Mouse (Mus musculus): ENCODE data around the gene Urah. TPM values are rescaled to one million over a fixed set of nuclear protein-coding genes. Genes with fewer than 3 reads are reported as not detected.

Gene Urah
- total RNA-seq, 2 experiments from 2014 or later: 1.6 to 1.7 TPM

DNA sequence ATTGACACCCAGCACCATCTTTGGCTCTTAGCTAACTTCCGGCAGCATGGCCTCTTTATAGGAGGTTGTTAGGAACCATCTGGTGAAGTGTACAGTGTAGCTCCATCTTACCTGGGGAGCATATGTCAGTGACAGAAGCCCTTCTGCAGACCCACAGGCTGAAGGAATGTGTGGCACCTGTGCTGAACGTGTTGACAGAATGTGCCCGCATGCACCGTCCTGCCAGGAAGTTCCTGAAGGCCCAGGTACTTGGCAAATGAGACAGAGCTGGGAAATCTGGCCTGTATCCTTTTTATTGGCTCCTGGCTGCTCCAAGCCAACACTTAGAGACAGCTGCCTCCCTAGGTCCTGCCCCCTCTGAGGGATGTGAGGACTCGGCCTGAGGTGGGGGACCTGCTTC lies 25.9 kb downstream of the Urah start:
- no peak for DNase-seq (ENCODE audit: extremely low spot score in 1 of 2, low spot score in 1 of 2)

DNA sequence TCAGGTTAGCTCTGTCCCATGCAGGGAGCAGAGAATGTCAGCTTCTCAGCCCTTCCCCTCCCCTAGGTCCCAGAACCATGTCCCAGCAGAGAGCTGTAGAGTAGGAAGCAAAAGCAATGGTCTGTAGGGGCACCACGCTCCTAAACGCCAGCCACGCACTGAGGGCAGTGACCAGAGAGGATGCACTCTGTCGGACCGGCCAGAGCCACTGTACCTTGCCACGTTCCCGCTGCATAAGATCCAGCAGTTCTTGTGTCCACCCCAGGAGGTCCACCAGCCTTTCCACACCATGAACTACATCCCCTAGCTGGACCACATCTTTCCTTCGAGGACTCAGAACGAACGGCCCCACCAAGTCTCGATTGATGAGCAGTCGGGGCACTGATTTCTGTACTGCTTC lies 29.9 kb downstream of the Urah start:
- no peak for DNase-seq (ENCODE audit: extremely low spot score in 1 of 2, low spot score in 1 of 2)

DNA sequence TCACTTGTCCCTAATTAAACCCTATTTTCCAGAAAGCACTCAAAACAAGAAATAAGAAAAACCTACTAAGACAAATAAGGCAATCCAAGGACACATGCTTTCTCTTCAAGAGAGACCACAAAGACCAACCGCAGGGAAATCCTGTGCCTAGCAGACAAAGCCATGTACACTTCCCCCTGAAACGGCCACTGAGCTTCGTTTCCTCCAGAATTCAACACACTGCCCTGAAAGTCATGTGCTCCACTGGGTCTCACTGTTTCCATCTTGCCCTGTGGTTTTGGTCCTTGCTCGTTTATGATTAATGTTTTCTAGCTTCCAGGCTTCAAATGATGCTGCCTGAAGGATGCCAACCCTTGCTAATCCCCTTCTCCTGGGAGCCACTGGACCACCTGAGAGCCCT lies 39.4 kb downstream of the Urah start:
- DNase-seq (ENCODE audit: extremely low spot score in 1 of 2, low spot score in 1 of 2): no peak

DNA sequence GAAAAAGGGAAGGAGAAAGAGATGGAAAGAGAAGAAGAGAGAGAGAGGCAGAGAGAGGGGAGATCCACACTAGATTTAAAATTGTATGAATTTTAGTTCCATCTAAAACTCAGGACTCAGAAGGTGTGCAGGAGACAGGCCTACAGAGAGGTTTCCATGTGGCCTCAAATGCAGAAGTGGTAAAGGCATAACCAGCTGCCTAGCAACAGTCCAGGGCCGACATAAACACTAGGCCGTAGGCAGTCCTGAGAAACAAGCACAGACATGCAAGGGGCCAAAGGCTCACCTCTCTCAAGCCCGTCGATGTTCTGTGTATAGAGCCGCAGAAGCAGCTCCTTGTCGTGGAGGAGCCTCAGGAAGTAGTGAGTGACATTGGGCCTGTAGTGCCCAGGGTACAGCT lies 42.5 kb downstream of the Urah start:
- DNase-seq (ENCODE audit: extremely low spot score in 1 of 2, low spot score in 1 of 2): no peak

DNA sequence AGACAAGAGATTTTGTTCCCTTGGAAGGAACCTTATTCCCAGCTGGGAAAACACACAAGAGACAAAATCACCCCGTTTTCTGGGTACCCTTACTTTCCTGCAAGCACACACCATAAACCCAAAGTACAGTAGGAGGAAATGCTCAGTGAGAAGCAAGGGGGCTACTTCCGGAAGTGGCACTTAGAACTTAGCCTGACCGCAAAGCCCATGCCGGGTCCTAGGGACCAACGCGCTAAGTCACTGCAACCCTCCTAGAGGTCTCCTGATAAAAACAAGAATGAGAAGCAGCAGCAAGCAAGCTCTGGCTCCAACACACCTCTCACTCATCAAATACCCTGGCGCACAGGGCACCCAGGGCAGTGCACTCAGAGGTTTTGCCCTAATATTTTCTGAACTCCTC lies 44.5 kb downstream of the Urah start:
- DNase-seq (ENCODE audit: extremely low spot score in 1 of 2, low spot score in 1 of 2): no peak

DNA sequence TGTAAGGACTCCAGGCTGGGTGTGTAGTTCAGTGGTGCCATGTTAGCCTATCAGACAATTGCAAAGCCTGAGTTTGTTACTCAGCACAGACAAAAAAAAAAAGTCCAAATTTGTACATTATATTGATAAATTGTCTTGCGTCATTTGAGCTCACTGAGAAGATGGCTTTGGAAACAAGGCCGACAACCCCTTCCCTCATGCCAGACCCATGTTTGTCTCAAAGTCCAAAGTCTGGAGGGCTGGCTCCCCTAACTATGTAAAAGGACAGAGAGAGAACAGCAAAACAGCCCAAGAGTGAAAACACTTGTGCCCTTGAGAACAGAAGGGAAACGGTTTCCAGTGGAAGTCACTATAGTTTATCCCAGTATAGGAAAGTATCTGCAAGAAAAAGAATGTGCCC lies 45.6 kb downstream of the Urah start:
- no peak for DNase-seq (ENCODE audit: extremely low spot score in 1 of 2, low spot score in 1 of 2)

DNA sequence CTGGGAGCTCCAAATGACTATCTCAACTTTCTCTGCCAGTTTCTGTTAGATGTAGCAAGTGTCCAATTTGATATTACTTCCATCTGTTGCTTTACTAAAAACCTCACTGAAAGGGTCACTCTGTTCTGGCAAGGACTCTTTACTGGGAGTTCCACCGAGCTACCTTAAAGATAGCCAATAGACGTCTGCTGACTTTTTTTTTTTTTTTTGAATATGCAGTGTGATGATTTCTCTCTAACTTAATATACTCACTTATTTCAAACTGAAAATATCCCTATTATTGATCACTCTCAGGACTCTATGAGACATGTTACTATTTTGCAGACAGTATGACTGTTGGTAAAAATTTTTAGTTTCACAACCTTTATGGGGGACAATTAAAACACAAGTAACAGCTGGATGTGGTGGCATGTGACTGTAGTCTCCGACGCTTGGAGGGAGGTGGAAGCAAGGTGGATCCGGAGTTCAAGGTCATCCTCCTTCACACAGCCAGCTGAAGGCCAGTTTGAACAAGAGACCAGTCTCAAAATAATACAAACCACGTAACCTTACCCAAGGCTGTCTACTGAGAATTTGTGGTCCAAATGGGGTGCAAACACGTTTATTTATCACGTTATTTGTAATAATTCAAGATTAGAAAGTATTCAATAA lies 46.2 kb downstream of the Urah start:
- DNase-seq (ENCODE audit: extremely low spot score in 1 of 2, low spot score in 1 of 2): no peak

DNA sequence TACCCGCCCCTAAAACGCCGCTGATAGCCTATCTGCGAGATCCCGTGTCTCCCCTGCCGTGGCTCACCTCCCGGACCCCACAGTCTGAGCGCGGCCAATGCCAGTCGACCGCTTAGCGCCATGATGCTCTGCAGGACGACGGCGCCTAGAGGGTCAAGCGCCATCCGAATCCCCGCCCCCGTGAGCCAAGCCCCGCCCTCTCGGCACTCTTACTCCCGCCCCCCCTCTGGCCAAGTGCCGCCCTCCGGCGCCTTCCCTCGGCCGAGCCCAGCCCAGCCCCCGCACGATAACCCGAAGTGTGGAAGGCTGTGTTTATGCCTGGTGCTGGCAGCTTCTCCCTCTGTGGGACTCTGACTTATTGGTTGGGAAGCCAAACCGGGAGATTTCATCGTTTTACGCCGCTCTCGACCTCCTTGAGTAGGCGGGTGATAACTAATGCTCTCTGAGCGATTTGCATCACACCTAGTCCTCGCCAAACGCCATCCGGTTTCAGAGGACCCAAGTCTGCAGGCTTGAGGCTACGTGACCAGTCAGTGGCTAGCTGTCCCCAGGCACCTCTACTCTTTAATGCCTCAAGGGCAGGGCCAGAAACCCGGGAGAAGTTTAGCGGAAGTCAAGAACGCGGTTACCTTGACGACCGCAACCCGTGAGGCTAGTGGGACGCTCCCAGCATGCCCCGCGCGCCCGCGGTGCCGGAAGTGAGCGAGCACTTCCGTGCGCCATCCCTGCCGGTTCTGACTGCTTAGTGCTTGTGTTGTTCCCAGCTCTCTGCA lies 47.1 kb downstream of the Urah start, which contains the start of the genes Psmd13 and Sirt3:
Gene Psmd13 (plus strand): TSS at position 273 of the 773 bp plus-strand sequence.
Gene Sirt3 (minus strand): TSS at position 614 of the 773 bp plus-strand sequence.
- peak; percentile 85 to 90 for DNase-seq (ENCODE audit: extremely low spot score in 1 of 2, low spot score in 1 of 2)

DNA sequence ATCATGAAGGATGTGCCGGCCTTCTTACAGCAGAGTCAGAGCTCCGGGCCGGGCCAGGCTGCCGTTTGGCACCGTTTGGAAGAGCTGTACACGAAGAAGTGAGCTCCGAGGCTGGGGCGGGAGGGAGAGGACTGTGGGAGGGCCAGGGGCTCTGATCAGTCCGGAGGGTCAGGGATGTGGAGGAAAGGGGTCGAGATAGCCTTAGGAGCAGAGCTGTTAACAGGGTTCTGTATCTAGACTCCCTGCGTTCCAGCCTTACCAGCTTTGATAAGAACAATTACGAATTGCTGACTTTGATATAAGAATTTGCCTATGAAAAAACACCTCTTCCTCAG lies 47.6 kb downstream of the Urah start:
- DNase-seq (ENCODE audit: extremely low spot score in 1 of 2, low spot score in 1 of 2): no peak

Other genes starting within 250 kb of the Urah start
- gene Olfr46, start 233.7 kb upstream of the Urah start, total RNA-seq (2021): under 1 TPM; 0.30 to 0.45 TPM
- gene Olfr61, start 206.0 kb upstream of the Urah start, total RNA-seq (2021): not detected
- not detected for gene Olfr53, start 188.6 kb upstream of the Urah start, total RNA-seq (2021)
- gene Olfr539, start 175.1 kb upstream of the Urah start, total RNA-seq (2021): under 1 TPM; 0.10 to 0.21 TPM
- gene Olfr45, start 153.1 kb upstream of the Urah start, total RNA-seq (2021): under 1 TPM in 1 of 2 experiments, not detected in 1; 0.23 TPM
- not detected for gene Olfr541, start 137.8 kb upstream of the Urah start, total RNA-seq (2021)
- not detected for gene Cyp2e1, start 71.3 kb upstream of the Urah start, total RNA-seq (2021)
- not detected for gene Syce1, start 47.2 kb upstream of the Urah start, total RNA-seq (2021)
- gene Zfp941, start 12.8 kb upstream of the Urah start, total RNA-seq (2021): 10 to 100 TPM; 11.6 to 13.6 TPM
- not detected for gene Scgb1c1, start 10.5 kb downstream of the Urah start, total RNA-seq (2021)
- gene Odf3, start 12.8 kb downstream of the Urah start, total RNA-seq (2021): not detected
- gene Gm45785, start 21.3 kb downstream of the Urah start, total RNA-seq (2021): not detected
- 10 to 100 TPM; 79.1 to 86.5 TPM for gene Ric8a, start 21.9 kb downstream of the Urah start, total RNA-seq (2021)
- gene Bet1l, start 22.6 kb downstream of the Urah start, total RNA-seq (2021): 10 to 100 TPM; 26.6 to 29.6 TPM
- gene Psmd13, start 47.0 kb downstream of the Urah start, total RNA-seq (2021): 100 to 1,000 TPM; 107 to 117 TPM
- 10 to 100 TPM; 67.0 to 77.5 TPM for gene Sirt3, start 47.3 kb downstream of the Urah start, total RNA-seq (2021)
- 1 to 10 TPM; 1.3 to 2.8 TPM for gene Cox8b, start 65.4 kb downstream of the Urah start, total RNA-seq (2021)
- gene Nlrp6, start 85.9 kb downstream of the Urah start, total RNA-seq (2021): under 1 TPM; 0.21 to 0.37 TPM
- 1 to 10 TPM; 4.0 to 7.1 TPM for gene Pgghg, start 106.4 kb downstream of the Urah start, total RNA-seq (2021)
- gene Ifitm5, start 115.3 kb downstream of the Urah start, total RNA-seq (2021): not detected
- gene Gm45717, start 120.9 kb downstream of the Urah start, total RNA-seq (2021): not detected
- gene Ifitm2, start 121.0 kb downstream of the Urah start, total RNA-seq (2021): 10 to 100 TPM in 1 of 2 experiments, 1 to 10 TPM in 1; 9.7 to 13.4 TPM
- gene Ifitm1, start 132.2 kb downstream of the Urah start, total RNA-seq (2021): 1 to 10 TPM; 1.3 to 1.5 TPM
- 10 to 100 TPM; 11.9 to 13.8 TPM for gene Ifitm3, start 175.8 kb downstream of the Urah start, total RNA-seq (2021)
- not detected for gene Ifitm6, start 182.9 kb downstream of the Urah start, total RNA-seq (2021)
- not detected for gene Gm17387, start 194.1 kb downstream of the Urah start, total RNA-seq (2021)
- 10 to 100 TPM; 80.7 to 96.2 TPM for gene B4galnt4, start 226.1 kb downstream of the Urah start, total RNA-seq (2021)
- gene Pkp3, start 243.2 kb downstream of the Urah start, total RNA-seq (2021): not detected